Mouse (Mus musculus) embryonic fibroblast, embryonic 13.5 days (primary cell): ENCODE measurements around the gene Aldoart2. TPM values are rescaled to one million over a fixed set of nuclear protein-coding genes. Genes with fewer than 3 reads are reported as not detected.

ENCODE experiments used
- H3K27ac ChIP-seq: 2 replicates; pipeline ENCODE4 v1.5.1; 2012; ENCODE audit warnings: low read length, control low read depth, inconsistent platforms; ENCODE audit not compliant: insufficient read depth
- H3K4me1 ChIP-seq: 2 replicates; pipeline ENCODE4 v1.6.1; 2011; ENCODE audit warnings: low read length; ENCODE audit not compliant: control insufficient read depth, insufficient read depth
- H3K4me3 ChIP-seq: 2 replicates; pipeline ENCODE4 v1.5.1; 2011; ENCODE audit warnings: mild to moderate bottlenecking, control low read depth, low read length; ENCODE audit not compliant: insufficient read depth
- CTCF ChIP-seq: IDR thresholded peaks from 2 replicates; pipeline ENCODE4 v1.5.1; 2011; ENCODE audit warnings: mild to moderate bottlenecking, control low read depth, low read length, moderate library complexity, borderline replicate concordance; ENCODE audit not compliant: insufficient read depth
- POLR2A ChIP-seq: IDR thresholded peaks from 2 replicates; pipeline ENCODE4 v1.6.1; 2011; ENCODE audit warnings: low read depth, mild to moderate bottlenecking, control low read depth, low read length, moderate library complexity
- polyA plus RNA-seq: library from polyadenylated mRNA; stranded (reverse); fragments of >200 nt; gene quantifications from 2 replicates; pipeline ENCODE4 v1.2.4, GENCODE M21; 2011; ENCODE audit warnings: low read depth; ENCODE audit not compliant: missing spikeins, insufficient read length

Aldoart2 gene
- polyA plus RNA-seq, 1 experiment, result 0.33 TPM

- H3K27ac ChIP-seq, result no peak overlapping the region
- no peaks in the 10 kb centered on the region for H3K4me1 ChIP-seq
- no peak overlapping the region for H3K4me3 ChIP-seq
- TF ChIP-seq CTCF (no peak), POLR2A (no peak)
Measured at GRCm38 (mm10) chr12:55610812-55611211, 45.8 kb downstream of the Aldoart2 start.

Other genes with a start within 250 kb of the Aldoart2 start
- gene Psma6, start 181.0 kb upstream of the Aldoart2 start, polyA plus RNA-seq, result 184 and 197 TPM in 2 replicates
- gene Nfkbia, start 72.6 kb upstream of the Aldoart2 start, polyA plus RNA-seq, result 40.4 and 40.8 TPM in 2 replicates
- not detected in 2 replicates for gene Insm2, start 34.2 kb downstream of the Aldoart2 start, polyA plus RNA-seq